9 mouse cellular contexts compared by ENCODE assay signal in the genomic region with DNA sequence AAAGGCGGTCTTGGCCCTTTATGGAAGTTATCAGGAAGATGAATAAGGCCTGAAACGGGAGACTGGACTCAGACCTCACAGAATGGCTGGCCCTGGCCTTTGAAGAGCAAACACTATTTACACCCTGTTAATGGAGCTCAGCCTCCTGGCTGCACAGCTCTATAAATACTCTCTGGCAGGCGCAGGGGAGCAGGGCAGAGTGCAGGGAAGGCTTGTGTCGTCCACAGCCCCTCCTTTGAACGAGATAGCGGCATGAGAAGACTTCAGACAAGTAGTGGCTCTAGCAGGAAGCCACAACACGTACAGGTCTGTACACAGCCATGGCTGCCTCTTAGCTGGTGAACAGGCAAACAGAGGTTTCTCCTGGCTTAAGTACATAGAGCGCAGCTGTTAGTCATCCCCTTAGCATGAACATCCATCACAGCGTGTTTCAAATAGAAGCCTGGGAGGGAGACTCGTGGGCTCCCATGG.
DNase-seq lines count a peak whose midpoint lies in the region; ATAC-seq lines count a peak whose summit lies in the region.
"Had no signal": no experiment of that assay in that cellular context is flagged by ENCODE, and none has a peak within 500 bp of the region (broad histone marks: within the 10 kb centered on the region; RNA-seq: fewer than 3 reads in every experiment).

No protein-coding gene starts in this region.

- peak overlapping the region; percentile 7; the same call in 1 of the 2 replicates for H3K4me2 ChIP-seq in limb, embryonic 13.5 days (replicated peaks)

- peak overlapping the region; percentile 48; the same call in 1 of the 2 replicates for H3K9ac ChIP-seq in limb, embryonic 13.5 days

- peaks cover 32% of the 10 kb centered on the region for H3K27me3 ChIP-seq in limb, embryonic 13.5 days

- H3K27ac ChIP-seq in limb, embryonic 13.5 days: no peak overlapping the region

- ATAC-seq in limb, embryonic 13.5 days (ENCODE audit: low FRiP score, low read depth): no peak
- no peak for ATAC-seq in frontal cortex, adult (ENCODE audit: low TSS enrichment)

- no peaks in the 10 kb centered on the region for H3K36me3 ChIP-seq in limb, embryonic 13.5 days

- no peaks in the 10 kb centered on the region for H3K9me3 ChIP-seq in limb, embryonic 13.5 days

- DNase-seq in heart, adult 18-20 months: peak; percentile 10 to 20
- no peak for DNase-seq in heart, postnatal 25 days (ENCODE audit: low spot score)
- peak; percentile 45 for DNase-seq in urinary bladder, postnatal 14 days (ENCODE audit: low spot score)
- DNase-seq in urinary bladder, postnatal 10 days (ENCODE audit: low spot score): no peak
- peak; percentile 46 for DNase-seq in yolk sac, embryonic 10.5 days (ENCODE audit: low spot score)
- DNase-seq in left cerebral cortex, adult 9 months (ENCODE audit: low spot score in 2 of 2): no peak
- DNase-seq: retina, postnatal 1 day had no signal

- no peak overlapping the region for H3K4me3 ChIP-seq in limb, embryonic 13.5 days

- WGBS in limb, embryonic 13.5 days: 16% methylated on average over 10 of the region's 10 CpGs

- peaks cover 25% of the 10 kb centered on the region for H3K4me1 ChIP-seq in limb, embryonic 13.5 days

- intact Hi-C loops in heart, postnatal 25 days (cut with DNase I): no loop called here

Comparison
In these comparisons a context has a peak if more than half of its experiments do, and no peak if none do; other contexts are left out.
1. DNase-seq: peak in heart, adult 18-20 months (2 of 2), urinary bladder, postnatal 14 days (single experiment) and yolk sac, embryonic 10.5 days (single experiment); none in heart, postnatal 25 days (single experiment), urinary bladder, postnatal 10 days (single experiment) and left cerebral cortex, adult 9 months (0 of 2).